Mouse (Mus musculus): ENCODE measurements around the gene Gnb4. TPM values are rescaled to one million over a fixed set of nuclear protein-coding genes. Genes with fewer than 3 reads are reported as not detected.

Gene Gnb4
- polyA plus RNA-seq, 1 experiment from 2014 or later = 31.5 TPM

- H3K4me2 ChIP-seq (replicated peaks; ENCODE audit: low read depth) = no peak overlapping the region
- H3K27me3 ChIP-seq (replicated peaks; ENCODE audit: control insufficient read depth, insufficient read depth, low read length) = no peaks in the 10 kb centered on the region
- H3K36me3 ChIP-seq (ENCODE audit: control insufficient read depth, insufficient read depth) = no peaks in the 10 kb centered on the region
- ATAC-seq = no peak
- H3K9me3 ChIP-seq (ENCODE audit: control insufficient read depth) = no peaks in the 10 kb centered on the region
- H3K27ac ChIP-seq (ENCODE audit: low read depth, low read length) = no peak overlapping the region
- TF ChIP-seq CTCF (IDR thresholded peaks at IDR 0.05; ENCODE audit: low read depth) = no peak
- no peak overlapping the region for H3K4me3 ChIP-seq (ENCODE audit: low read depth, low read length)
- WGBS = 75% methylated on average over 1 of the region's 1 CpGs
- H3K9ac ChIP-seq (ENCODE audit: low read depth, low read length) = no peak overlapping the region
- H3K4me1 ChIP-seq (replicated peaks; ENCODE audit: control insufficient read depth, insufficient read depth, low read length) = no peaks in the 10 kb centered on the region
Measured at GRCm38 (mm10) chr3:32621658-32622057, 5.3 kb upstream of the Gnb4 start.

DNA sequence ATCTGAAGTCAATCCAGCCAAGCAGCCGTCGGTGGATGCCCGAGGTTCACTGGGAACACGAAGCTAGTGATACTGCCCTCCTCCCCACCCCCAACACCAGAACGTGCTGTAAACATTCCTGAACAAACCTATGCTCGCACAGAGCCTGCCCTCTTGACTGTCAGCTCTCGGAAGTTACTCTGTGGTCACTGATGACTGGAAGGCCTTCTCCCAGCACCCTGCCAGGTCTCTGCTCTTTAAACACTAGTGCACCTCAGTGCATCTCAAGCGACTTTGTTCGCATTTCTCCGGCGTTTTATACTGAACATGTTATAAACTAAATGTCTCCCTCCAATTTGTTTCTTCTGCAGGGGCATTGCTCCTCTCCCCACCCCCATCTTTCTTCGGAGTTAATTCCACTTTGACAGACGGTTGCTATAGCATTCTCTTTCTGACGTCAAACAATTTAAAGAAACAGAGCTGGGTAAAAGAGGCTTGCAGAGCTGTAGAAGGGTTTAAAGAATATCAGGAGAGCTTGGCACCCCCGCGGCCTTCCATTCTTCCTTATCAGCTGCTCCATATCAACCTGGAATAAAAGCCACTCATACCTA is 763 bp upstream of the Gnb4 start:
- H3K36me3 ChIP-seq (ENCODE audit: control insufficient read depth, insufficient read depth) = no peaks in the 10 kb centered on the region
- no peaks in the 10 kb centered on the region for H3K9me3 ChIP-seq (ENCODE audit: control insufficient read depth)
- 20% methylated on average over 16 of the region's 16 CpGs for WGBS
- peak overlapping the region; percentile 68 for H3K27ac ChIP-seq (ENCODE audit: low read depth, low read length)
- no peaks in the 10 kb centered on the region for H3K4me1 ChIP-seq (replicated peaks; ENCODE audit: control insufficient read depth, insufficient read depth, low read length)
- peak; percentile 30; the same call in 1 of the 2 replicates for ATAC-seq
- H3K4me3 ChIP-seq (ENCODE audit: low read depth, low read length) = peak overlapping the region; percentile 60
- H3K9ac ChIP-seq (ENCODE audit: low read depth, low read length) = peak overlapping the region; percentile 59
- TF ChIP-seq CTCF (IDR thresholded peaks at IDR 0.05; ENCODE audit: low read depth) = no peak
- H3K4me2 ChIP-seq (replicated peaks; ENCODE audit: low read depth) = peak overlapping the region; percentile 77
- no peaks in the 10 kb centered on the region for H3K27me3 ChIP-seq (replicated peaks; ENCODE audit: control insufficient read depth, insufficient read depth, low read length)

GRCm38 (mm10) chr3:32616006-32616330 is 417 bp downstream of the Gnb4 start:
- WGBS = 14% methylated on average over 10 of the region's 14 CpGs
- no peaks in the 10 kb centered on the region for H3K9me3 ChIP-seq (ENCODE audit: control insufficient read depth)
- H3K4me2 ChIP-seq (replicated peaks; ENCODE audit: low read depth) = peak overlapping the region; percentile 77
- peak overlapping the region; percentile 68 for H3K27ac ChIP-seq (ENCODE audit: low read depth, low read length)
- H3K9ac ChIP-seq (ENCODE audit: low read depth, low read length) = peak overlapping the region; percentile 59
- no peak for TF ChIP-seq CTCF (IDR thresholded peaks at IDR 0.05; ENCODE audit: low read depth)
- H3K4me3 ChIP-seq (ENCODE audit: low read depth, low read length) = peak overlapping the region; percentile 60
- no peaks in the 10 kb centered on the region for H3K27me3 ChIP-seq (replicated peaks; ENCODE audit: control insufficient read depth, insufficient read depth, low read length)
- no peaks in the 10 kb centered on the region for H3K36me3 ChIP-seq (ENCODE audit: control insufficient read depth, insufficient read depth)
- H3K4me1 ChIP-seq (replicated peaks; ENCODE audit: control insufficient read depth, insufficient read depth, low read length) = no peaks in the 10 kb centered on the region
- ATAC-seq = no peak

GRCm38 (mm10) chr3:32615376-32615775 is 1.0 kb downstream of the Gnb4 start:
- Histone ChIP-seq H3K4me1 (replicated peaks; ENCODE audit: control insufficient read depth, insufficient read depth, low read length) (no peaks in the 10 kb centered on the region), H3K27me3 (replicated peaks; ENCODE audit: control insufficient read depth, insufficient read depth, low read length) (no peaks in the 10 kb centered on the region), H3K27ac (ENCODE audit: low read depth, low read length) (no peak overlapping the region), H3K4me2 (replicated peaks; ENCODE audit: low read depth) (peak overlapping the region; percentile 77), H3K36me3 (ENCODE audit: control insufficient read depth, insufficient read depth) (no peaks in the 10 kb centered on the region), H3K9me3 (ENCODE audit: control insufficient read depth) (no peaks in the 10 kb centered on the region), H3K9ac (ENCODE audit: low read depth, low read length) (no peak overlapping the region), H3K4me3 (ENCODE audit: low read depth, low read length) (peak overlapping the region; percentile 60)
- 49% methylated on average over 5 of the region's 5 CpGs for WGBS
- no peak for TF ChIP-seq CTCF (IDR thresholded peaks at IDR 0.05; ENCODE audit: low read depth)
- ATAC-seq = no peak

DNA sequence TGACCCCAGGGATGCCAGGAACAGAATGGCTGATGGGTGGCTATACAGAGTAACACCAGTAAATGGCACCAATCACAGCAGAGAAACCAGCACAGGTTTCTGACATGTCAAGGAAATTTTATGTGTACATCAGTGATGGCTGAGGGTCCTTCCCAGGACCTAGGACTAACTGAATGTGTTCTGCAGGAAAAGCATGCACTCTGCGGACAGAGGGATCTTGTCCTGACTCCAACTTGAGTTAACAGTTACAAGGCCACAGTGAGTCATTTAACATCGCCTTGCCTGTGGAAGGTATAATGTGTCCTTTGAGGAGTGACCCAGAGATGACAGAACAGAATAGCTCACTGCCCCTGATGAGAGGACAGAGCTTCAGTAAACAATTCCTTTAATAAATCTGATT is 1.6 kb downstream of the Gnb4 start:
- Histone ChIP-seq H3K9ac (ENCODE audit: low read depth, low read length) (no peak overlapping the region), H3K27me3 (replicated peaks; ENCODE audit: control insufficient read depth, insufficient read depth, low read length) (no peaks in the 10 kb centered on the region), H3K4me1 (replicated peaks; ENCODE audit: control insufficient read depth, insufficient read depth, low read length) (no peaks in the 10 kb centered on the region), H3K4me2 (replicated peaks; ENCODE audit: low read depth) (no peak overlapping the region; the same call in 1 of the 2 replicates), H3K36me3 (ENCODE audit: control insufficient read depth, insufficient read depth) (no peaks in the 10 kb centered on the region), H3K4me3 (ENCODE audit: low read depth, low read length) (no peak overlapping the region), H3K9me3 (ENCODE audit: control insufficient read depth) (no peaks in the 10 kb centered on the region), H3K27ac (ENCODE audit: low read depth, low read length) (no peak overlapping the region)
- ATAC-seq = no peak
- no peak for TF ChIP-seq CTCF (IDR thresholded peaks at IDR 0.05; ENCODE audit: low read depth)
- WGBS = 68% methylated on average over 2 of the region's 2 CpGs

GRCm38 (mm10) chr3:32611606-32612170 is 4.7 kb downstream of the Gnb4 start:
- Histone ChIP-seq H3K27me3 (replicated peaks; ENCODE audit: control insufficient read depth, insufficient read depth, low read length) (no peaks in the 10 kb centered on the region), H3K9ac (ENCODE audit: low read depth, low read length) (no peak overlapping the region), H3K36me3 (ENCODE audit: control insufficient read depth, insufficient read depth) (no peaks in the 10 kb centered on the region; the same call in 1 of the 2 replicates), H3K27ac (ENCODE audit: low read depth, low read length) (no peak overlapping the region), H3K4me1 (replicated peaks; ENCODE audit: control insufficient read depth, insufficient read depth, low read length) (no peaks in the 10 kb centered on the region), H3K9me3 (ENCODE audit: control insufficient read depth) (no peaks in the 10 kb centered on the region), H3K4me2 (replicated peaks; ENCODE audit: low read depth) (no peak overlapping the region), H3K4me3 (ENCODE audit: low read depth, low read length) (no peak overlapping the region)
- WGBS = 69% methylated on average over 11 of the region's 11 CpGs
- no peak for TF ChIP-seq CTCF (IDR thresholded peaks at IDR 0.05; ENCODE audit: low read depth)
- no peak for ATAC-seq
